Mouse (Mus musculus) heart, postnatal 0 days (tissue): ENCODE measurements around the gene Fam111a.

Experiments
- CTCF ChIP-seq: IDR thresholded peaks from 2 replicates; pipeline ENCODE4 v1.5.1; 2016; ENCODE audit warnings: antibody characterized with exemption, control low read depth, low read depth
- EP300 ChIP-seq: IDR thresholded peaks from 2 replicates; pipeline ENCODE4 v1.6.1; 2016; ENCODE audit warnings: antibody characterized with exemption, low read depth

DNA sequence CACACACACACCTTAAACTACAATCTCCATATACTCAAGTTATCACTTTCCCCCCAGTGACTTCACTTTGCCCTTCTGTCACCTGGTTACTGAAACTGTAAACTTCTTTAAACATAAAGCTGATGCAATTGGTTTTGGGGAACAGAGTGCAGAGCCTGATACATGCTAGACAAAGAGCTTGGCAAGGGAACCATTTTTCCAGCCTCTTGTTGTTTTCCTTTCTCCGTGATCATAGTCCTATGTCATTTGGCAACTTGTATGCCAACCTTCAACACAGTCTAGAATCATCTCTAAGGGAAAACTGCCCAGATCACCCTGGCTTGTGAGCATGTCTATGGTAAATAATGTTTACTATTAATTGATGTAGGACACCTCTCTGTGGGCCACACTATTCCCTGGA, 92.5 kb downstream of the Fam111a start:
- no peak for TF ChIP-seq EP300
- no peak for TF ChIP-seq CTCF
